Mouse (Mus musculus): Measurements from ENCODE around the gene Smap1. TPM values are rescaled to one million over a fixed set of nuclear protein-coding genes. Genes with fewer than 3 reads are reported as not detected.
"Not testable (repeated sequence)": the region's sequence is repeated elsewhere in the genome, so short reads cannot be mapped to it uniquely, and the experiment has no call there.

The Smap1 gene
- polyA plus RNA-seq (2015; fragmentation: Nextera tagmentation; extraction: Ambion mirVana) = 36.4 and 45.0 TPM in 2 replicates

DNA sequence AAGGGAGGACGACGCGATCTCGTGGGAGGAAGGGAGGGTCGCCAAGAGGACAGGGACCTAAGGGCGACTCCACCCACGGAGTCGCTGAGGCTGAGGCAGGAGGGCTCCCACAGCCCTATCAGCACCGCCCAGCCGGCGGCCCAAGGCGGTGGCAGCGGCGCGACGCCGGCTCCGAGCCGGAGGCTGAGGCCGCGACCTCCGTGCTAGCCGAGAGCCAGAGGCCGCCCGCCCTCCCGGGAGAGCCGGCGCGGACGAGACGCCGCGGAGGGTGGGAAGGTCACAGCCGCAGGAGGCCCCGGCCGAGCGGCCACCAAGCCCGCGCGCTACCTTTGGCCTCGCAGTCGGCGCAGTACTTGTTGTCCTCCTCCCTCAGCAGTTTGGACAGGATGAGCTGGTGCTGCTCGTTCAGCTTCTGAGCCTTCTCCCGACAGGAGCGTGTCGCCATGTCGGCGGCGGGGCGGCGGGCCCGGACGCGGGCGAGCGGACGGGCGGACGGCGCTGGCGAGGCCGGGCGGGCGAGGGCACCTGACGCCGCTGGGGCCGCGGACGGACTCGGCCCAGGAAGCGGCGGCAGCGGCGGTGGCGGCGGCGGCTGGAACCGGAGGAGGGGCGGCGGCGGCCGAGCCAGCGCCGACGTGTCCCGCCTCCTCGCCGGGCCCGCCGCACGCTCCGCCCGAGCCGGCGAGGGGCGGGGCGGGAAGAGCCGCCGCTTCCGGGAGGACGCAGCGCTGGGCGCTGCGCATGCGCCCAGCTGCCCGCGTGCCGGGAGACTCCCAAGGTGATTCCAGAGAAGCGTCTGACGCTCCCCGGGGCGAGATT lies at the start of gene Smap1:
TSS of gene Smap1 (minus strand) at position 607 of the 819 bp plus-strand sequence.
- Histone ChIP-seq H3K27ac (peak within 1 kb of the TSS; percentile 91), H3K4me3 (peak within 1 kb of the TSS; percentile 90), H3K9me3 (replicated peaks) (no peaks in the 10 kb centered on the region), H3K4me1 (peaks cover 26% of the 10 kb centered on the region), H3K4me2 (peak within 1 kb of the TSS; percentile 77), H3K27me3 (no peaks in the 10 kb centered on the region), H3K9ac (peak within 1 kb of the TSS; percentile 94), H3K36me3 (ENCODE audit: poor library complexity, severe bottlenecking) (no peaks in the 10 kb centered on the region)
- WGBS = under 1% methylated on average over 86 of the region's 113 CpGs
- ATAC-seq = peak; percentile 96

DNA sequence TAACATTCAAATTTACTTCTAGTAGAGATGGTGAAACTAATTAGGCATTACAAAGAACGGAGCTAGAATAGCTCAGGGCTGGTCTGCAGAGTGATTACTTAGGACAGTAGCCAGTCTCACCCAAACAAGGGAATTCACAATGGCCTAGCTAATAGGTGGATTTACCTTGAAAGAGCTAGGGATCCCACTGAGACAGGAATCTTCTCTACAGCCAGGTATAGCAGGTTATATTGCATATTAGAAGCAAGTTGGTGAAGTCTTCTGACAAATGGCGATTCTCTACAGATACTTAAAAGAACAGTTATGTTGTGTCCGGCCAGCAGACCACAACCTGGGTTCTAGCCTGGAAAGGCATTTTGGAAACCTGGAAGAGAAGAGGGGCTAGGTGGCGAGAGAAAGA lies 49.0 kb upstream of the Smap1 start:
- H3K4me3 ChIP-seq; H3K27ac ChIP-seq; ATAC-seq; H3K9me3 ChIP-seq (replicated peaks); H3K36me3 ChIP-seq (ENCODE audit: poor library complexity, severe bottlenecking); H3K4me1 ChIP-seq; H3K4me2 ChIP-seq; H3K9ac ChIP-seq; H3K27me3 ChIP-seq: not testable (repeated sequence)
- WGBS = 90% methylated on average over 4 of the region's 4 CpGs

DNA sequence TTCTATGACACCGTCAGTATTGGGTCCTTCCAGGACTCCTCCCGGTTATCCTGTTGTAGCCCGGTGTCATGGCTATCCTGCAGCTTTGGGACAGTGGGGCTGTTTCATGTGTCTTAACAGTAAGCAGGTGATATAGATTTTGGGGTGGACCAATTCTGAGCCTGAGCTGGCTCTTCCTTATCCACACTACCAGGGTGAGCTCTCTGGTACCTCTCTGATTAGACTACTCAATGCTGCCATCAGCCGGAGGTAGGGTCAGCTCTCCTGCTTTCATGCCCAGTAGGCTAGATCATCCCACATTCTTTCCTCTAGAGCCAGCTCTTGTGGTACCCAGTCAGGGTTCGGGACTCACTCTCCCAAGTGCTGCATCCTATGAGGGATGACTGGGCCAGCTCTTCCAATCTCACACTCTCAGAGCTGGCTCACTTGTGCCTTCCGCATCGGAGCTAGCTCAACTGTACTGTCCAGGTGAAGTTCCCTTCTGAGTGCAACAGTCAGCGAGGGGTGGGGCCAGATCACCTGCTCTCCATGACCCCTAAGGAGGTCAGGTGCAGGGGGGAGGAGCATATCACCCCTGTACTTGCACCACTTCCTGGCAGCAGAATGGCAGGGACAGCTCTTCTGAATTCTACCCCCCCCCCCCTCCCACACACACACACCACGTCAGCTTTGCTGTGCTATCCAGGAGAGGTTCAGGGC lies 46.1 kb upstream of the Smap1 start:
- H3K4me3 ChIP-seq = no peak overlapping the region
- H3K36me3 ChIP-seq (ENCODE audit: poor library complexity, severe bottlenecking) = no peaks in the 10 kb centered on the region
- no peaks in the 10 kb centered on the region for H3K27me3 ChIP-seq
- H3K27ac ChIP-seq = no peak overlapping the region
- H3K4me2 ChIP-seq = no peak overlapping the region
- WGBS = 89% methylated on average over 9 of the region's 9 CpGs
- 0 out of 2 replicates have a peak, but pooled peaks have one; percentile 21 for ATAC-seq
- H3K4me1 ChIP-seq = no peaks in the 10 kb centered on the region
- peaks cover 5% of the 10 kb centered on the region; the same call in 1 of the 2 replicates for H3K9me3 ChIP-seq (replicated peaks)
- H3K9ac ChIP-seq = no peak overlapping the region

DNA sequence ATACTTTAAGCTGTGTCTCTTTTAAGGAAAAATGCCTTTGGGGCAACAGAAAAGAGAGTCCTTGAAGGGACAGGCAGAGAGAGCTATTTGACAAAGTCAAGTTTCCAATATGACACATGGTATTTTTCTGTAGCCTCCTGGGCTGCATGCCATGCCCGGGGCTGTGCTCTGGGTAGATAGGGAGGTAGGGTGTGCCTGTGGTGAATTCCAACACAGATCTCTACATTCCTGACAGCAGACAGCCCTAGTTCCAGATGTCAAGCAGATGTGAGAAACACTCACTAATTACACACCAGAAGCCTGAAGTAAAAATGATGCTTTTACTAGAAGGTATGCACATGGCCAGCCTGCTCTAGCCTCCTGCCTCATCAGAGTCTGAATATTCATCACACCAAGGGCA lies 44.1 kb upstream of the Smap1 start:
- WGBS = 86% methylated on average over 1 of the region's 1 CpGs
- no peak for ATAC-seq
- H3K36me3 ChIP-seq (ENCODE audit: poor library complexity, severe bottlenecking) = no peaks in the 10 kb centered on the region
- H3K27ac ChIP-seq = no peak overlapping the region
- H3K4me3 ChIP-seq = no peak overlapping the region
- H3K27me3 ChIP-seq = no peaks in the 10 kb centered on the region
- H3K9me3 ChIP-seq (replicated peaks) = peaks cover 5% of the 10 kb centered on the region; the same call in 1 of the 2 replicates
- H3K4me2 ChIP-seq = no peak overlapping the region
- H3K9ac ChIP-seq = no peak overlapping the region
- no peaks in the 10 kb centered on the region for H3K4me1 ChIP-seq

DNA sequence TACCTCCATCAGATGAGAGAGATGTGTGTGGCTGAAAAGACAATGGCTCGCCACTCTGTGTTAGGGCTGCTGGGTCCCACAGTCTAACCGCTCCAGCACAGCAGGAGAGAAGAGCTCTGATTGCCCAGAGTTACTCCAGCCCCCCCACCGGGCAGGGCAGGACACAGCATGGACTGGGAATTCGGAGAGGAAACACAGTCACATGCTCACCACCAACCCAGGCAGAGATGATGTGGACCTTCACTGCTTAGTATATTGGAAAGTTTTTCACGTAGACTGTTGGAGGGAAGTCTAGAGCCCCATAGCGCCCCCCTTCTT lies 37.3 kb upstream of the Smap1 start:
- H3K4me1 ChIP-seq = no peaks in the 10 kb centered on the region
- 14% methylated on average over 6 of the region's 6 CpGs for WGBS
- H3K27me3 ChIP-seq = peaks cover 5% of the 10 kb centered on the region; the same call in 1 of the 2 replicates
- H3K36me3 ChIP-seq (ENCODE audit: poor library complexity, severe bottlenecking) = no peaks in the 10 kb centered on the region
- no peak overlapping the region; the same call in 1 of the 2 replicates for H3K4me3 ChIP-seq
- no peaks in the 10 kb centered on the region for H3K9me3 ChIP-seq (replicated peaks)
- H3K4me2 ChIP-seq = peak overlapping the region; percentile 40
- no peak; the same call in 1 of the 2 replicates for ATAC-seq
- no peak overlapping the region for H3K9ac ChIP-seq
- no peak overlapping the region for H3K27ac ChIP-seq

DNA sequence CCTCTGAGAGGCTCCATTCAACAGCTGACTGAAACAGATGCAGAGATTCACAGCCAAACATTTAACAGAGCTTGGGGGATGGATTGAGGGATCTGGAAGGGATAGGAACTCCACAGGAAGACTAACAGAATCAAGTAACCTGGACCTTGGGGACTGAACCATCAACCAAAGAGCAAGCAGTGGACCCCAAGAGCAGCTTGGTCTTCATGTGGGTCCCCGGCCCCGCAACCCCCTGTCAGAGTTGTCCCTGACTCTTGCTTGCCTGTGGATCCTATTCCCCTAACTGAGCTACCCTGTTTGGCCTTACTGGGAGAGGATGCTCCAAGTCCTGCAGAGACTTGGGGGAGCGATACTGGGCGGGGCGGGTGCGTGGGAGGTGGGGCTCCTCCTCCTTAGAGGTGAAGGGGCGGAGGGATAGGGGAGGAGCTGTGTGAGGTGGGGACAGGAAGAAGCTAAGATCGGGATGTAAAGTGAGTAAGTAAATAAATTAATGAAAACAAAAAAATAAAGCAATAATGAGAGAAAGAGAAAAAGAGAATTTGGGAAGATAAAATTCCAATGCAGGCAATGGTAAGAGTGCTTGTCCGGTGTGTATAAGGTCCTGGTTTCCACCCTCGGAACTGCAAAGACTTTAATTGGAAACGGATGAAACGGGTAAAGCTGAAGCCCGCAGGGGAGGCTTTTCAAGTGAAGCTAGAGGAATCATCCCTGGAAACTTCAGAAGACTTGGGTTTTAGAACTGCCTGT lies 36.7 kb upstream of the Smap1 start:
- no peaks in the 10 kb centered on the region for H3K36me3 ChIP-seq (ENCODE audit: poor library complexity, severe bottlenecking)
- no peak overlapping the region for H3K9ac ChIP-seq
- H3K4me3 ChIP-seq = no peak overlapping the region; the same call in 1 of the 2 replicates
- no peaks in the 10 kb centered on the region for H3K4me1 ChIP-seq
- 18% methylated on average over 13 of the region's 13 CpGs for WGBS
- peaks cover 5% of the 10 kb centered on the region; the same call in 1 of the 2 replicates for H3K27me3 ChIP-seq
- ATAC-seq = peak; percentile 48; the same call in 1 of the 2 replicates
- peak overlapping the region; percentile 40 for H3K4me2 ChIP-seq
- H3K27ac ChIP-seq = no peak overlapping the region
- no peaks in the 10 kb centered on the region for H3K9me3 ChIP-seq (replicated peaks)

DNA sequence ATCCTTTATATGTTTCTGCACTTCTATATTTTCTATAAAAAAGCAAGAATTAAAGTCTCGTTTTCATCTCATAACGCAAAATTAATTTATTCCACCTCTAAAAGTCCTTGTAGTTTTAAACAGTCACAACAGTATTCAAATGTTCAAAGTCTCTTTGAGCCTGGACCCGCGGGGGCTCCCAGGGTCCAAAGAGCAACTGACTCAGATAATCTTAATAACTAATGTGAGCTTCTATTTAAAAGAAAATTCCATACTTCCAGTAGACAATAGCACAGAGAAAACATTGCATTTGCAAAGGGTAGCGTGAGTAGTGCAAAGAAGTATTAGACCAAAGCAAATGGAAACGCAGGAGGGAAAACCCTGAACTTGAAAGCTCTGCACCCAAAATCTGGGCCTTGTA lies 36.0 kb upstream of the Smap1 start:
- H3K9me3 ChIP-seq (replicated peaks) = no peaks in the 10 kb centered on the region
- H3K4me2 ChIP-seq = no peak overlapping the region
- H3K4me1 ChIP-seq = no peaks in the 10 kb centered on the region
- H3K9ac ChIP-seq = no peak overlapping the region
- H3K36me3 ChIP-seq (ENCODE audit: poor library complexity, severe bottlenecking) = no peaks in the 10 kb centered on the region
- peaks cover 5% of the 10 kb centered on the region; the same call in 1 of the 2 replicates for H3K27me3 ChIP-seq
- 90% methylated on average over 6 of the region's 6 CpGs for WGBS
- no peak overlapping the region for H3K27ac ChIP-seq
- ATAC-seq = no peak
- no peak overlapping the region for H3K4me3 ChIP-seq

DNA sequence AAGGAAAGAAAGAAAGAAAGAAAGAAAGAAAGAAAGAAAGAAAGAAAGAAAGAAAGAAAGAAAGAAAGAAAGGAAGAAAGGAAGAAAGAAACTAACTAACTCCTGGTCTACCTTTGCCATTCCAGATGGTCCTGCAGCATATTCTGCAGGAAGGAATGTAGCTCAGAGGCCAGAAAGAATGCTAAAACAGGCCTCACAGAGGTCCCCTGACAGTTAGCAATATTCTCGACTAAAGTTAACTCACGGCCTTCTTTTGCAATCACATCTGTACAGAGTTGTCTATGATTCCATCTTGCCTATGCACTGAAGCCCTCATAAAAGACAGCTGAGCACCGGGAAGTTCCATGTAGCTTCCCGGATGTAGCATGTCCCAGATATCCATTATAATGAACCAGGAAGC lies 33.4 kb upstream of the Smap1 start:
- H3K4me2 ChIP-seq = no peak overlapping the region
- no peaks in the 10 kb centered on the region for H3K4me1 ChIP-seq
- peaks cover 7% of the 10 kb centered on the region; the same call in 1 of the 2 replicates for H3K27me3 ChIP-seq
- no peak overlapping the region for H3K9ac ChIP-seq
- no peak for ATAC-seq
- H3K27ac ChIP-seq = no peak overlapping the region
- H3K4me3 ChIP-seq = no peak overlapping the region
- H3K9me3 ChIP-seq (replicated peaks) = no peaks in the 10 kb centered on the region
- WGBS = 90% methylated on average over 4 of the region's 4 CpGs
- no peaks in the 10 kb centered on the region for H3K36me3 ChIP-seq (ENCODE audit: poor library complexity, severe bottlenecking)

DNA sequence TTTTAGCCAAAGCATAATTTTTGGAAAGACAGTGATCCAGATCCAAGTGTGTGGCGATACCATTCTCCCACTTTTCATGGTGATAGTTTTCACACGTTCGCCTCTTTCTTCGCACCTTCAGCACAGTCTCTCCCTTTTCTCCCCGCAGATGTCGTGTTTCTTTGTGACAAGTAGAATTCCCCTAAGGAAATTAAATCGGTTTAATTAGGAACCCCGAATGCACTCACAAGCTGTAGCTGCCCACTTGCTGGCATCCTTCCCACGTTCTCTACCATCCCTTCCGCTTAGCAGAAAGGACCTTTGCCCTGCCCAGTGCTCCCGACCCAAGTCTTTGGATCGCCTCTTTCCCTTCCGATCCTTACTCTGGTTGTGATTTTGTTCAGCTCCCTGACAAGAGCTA lies 31.8 kb upstream of the Smap1 start:
- no peaks in the 10 kb centered on the region for H3K36me3 ChIP-seq (ENCODE audit: poor library complexity, severe bottlenecking)
- no peak overlapping the region for H3K4me2 ChIP-seq
- no peak overlapping the region for H3K9ac ChIP-seq
- 67% methylated on average over 13 of the region's 13 CpGs for WGBS
- H3K4me3 ChIP-seq = no peak overlapping the region
- no peak for ATAC-seq
- H3K27ac ChIP-seq = no peak overlapping the region
- H3K4me1 ChIP-seq = 0 out of 2 replicates have a peak, but pooled peaks cover 1% of the 10 kb centered on the region
- peaks cover 7% of the 10 kb centered on the region; the same call in 1 of the 2 replicates for H3K27me3 ChIP-seq
- no peaks in the 10 kb centered on the region for H3K9me3 ChIP-seq (replicated peaks)

DNA sequence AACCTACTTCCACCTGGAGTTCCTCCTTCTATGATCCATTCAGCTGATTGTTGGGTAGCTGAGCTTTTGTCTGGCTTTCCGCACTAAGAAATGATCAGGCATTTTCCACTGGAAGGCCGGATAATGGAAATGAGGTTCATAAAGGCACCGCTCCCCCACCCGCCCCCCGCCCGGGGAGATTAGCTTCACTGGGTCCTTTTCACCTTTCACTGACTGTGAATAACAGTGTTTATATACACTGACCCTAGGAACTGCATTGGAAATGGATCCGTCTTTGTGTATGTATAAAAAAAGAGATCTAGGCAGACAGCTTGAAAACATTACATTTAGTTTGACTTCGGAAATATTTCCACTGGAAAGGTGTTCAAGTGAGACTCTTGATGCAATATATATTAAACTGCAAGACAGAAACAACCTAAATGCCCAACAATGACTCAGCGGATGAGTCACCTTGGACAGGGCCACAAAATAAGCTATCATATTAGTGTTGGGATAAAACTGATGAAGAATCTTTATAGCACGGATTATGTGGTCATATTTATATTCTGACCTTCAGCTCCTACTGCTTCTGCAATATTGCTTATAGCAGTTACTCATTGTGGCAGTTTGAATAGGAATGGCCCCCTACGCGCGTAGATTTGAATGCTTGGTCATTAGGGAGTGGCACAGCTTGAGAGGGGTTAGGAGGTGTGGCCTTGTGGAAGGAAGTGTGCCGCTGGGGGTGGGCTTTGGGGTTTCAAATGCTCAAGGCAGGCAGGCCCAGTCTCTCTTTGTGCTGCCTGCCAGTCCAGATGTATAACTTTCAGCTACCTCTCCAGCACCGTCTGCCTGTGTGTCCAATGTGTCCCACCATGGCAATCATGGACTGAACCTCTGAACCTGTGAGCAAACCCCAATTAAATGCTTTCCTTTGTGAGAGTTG lies 26.9 kb upstream of the Smap1 start:
- Histone ChIP-seq H3K4me2 (peak overlapping the region; percentile 23; the same call in 1 of the 2 replicates), H3K4me3 (no peak overlapping the region), H3K9me3 (replicated peaks) (no peaks in the 10 kb centered on the region), H3K4me1 (peaks cover 10% of the 10 kb centered on the region), H3K27ac (no peak overlapping the region), H3K36me3 (ENCODE audit: poor library complexity, severe bottlenecking) (no peaks in the 10 kb centered on the region), H3K27me3 (0 out of 2 replicates have a peak, but pooled peaks cover 4% of the 10 kb centered on the region), H3K9ac (no peak overlapping the region)
- ATAC-seq = no peak
- WGBS = 37% methylated on average over 15 of the region's 15 CpGs

DNA sequence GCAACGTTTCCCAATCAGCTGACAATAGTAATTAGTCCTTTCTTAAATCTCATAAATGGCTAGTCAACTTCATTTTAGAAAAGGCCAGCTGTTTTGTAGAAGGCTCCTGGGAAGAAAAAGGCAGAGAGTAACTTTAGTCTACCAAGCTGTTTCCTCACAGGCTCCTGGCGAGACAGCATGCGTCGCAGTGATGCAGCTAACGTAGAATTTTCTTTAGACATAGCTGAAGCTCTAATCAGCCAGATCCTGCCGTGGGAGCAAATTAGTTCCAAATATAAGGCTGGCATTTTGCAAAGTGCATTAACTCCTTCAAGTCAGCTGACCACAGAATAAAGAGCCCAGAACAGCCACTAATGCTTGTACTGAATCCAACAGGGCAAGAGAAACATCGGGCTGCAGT lies 26.2 kb upstream of the Smap1 start:
- Histone ChIP-seq H3K4me3 (no peak overlapping the region), H3K9ac (no peak overlapping the region), H3K27me3 (0 out of 2 replicates have a peak, but pooled peaks cover 4% of the 10 kb centered on the region), H3K9me3 (replicated peaks) (no peaks in the 10 kb centered on the region), H3K36me3 (ENCODE audit: poor library complexity, severe bottlenecking) (no peaks in the 10 kb centered on the region), H3K4me1 (peaks cover 10% of the 10 kb centered on the region), H3K4me2 (peak overlapping the region; percentile 23), H3K27ac (no peak overlapping the region)
- 18% methylated on average over 7 of the region's 7 CpGs for WGBS
- no peak for ATAC-seq

Data from forebrain, embryonic 13.5 days (tissue).